Mouse (Mus musculus) T-helper 2 cell (primary cell): Measurements from ENCODE around the gene Nsun2.
"Not testable (repeated sequence)": the region's sequence is repeated elsewhere in the genome, so short reads cannot be mapped to it uniquely, and the experiment has no call there.

ENCODE experiments used
- in situ Hi-C: fragments of 300-600 bp; cut with MboI, MseI; formaldehyde crosslinking; loops from one replicate; pipeline ENCODE4 v1.15.1; 2025; ENCODE audit warnings: high pct_unique_total_duplicates

Gene Nsun2

GRCm38 (mm10) chr13:69587849-69588248, 54.3 kb downstream of the Nsun2 start:
- in situ Hi-C loops = loop anchor here (5.0 kb wide), 1 partner anchor 36 kb away; no protein-coding TSS in a partner anchor

DNA sequence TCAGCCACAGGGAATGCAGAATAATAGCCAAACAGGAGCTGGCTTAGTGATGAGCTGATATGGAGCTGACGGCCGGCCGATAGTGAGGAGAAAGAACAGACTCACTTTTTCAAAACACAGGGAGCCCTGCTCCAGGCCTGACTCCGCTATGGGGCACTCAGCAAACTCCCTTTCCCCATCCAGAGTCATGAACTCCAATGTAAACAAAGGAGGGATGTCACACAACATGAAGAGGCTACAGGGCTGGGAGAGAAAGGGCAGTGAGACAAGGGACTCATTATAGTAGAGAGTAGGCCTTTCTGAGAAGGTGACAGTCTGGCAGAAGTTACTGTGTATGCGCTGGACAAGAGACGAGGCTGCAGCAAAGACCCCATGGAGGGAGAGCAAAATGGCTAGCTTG, 54.7 kb downstream of the Nsun2 start:
- in situ Hi-C loops = loop anchor here (5.0 kb wide), 1 partner anchor 36 kb away; no protein-coding TSS in a partner anchor

GRCm38 (mm10) chr13:69591338-69591737, 57.8 kb downstream of the Nsun2 start:
- in situ Hi-C loops = no loop called here

DNA sequence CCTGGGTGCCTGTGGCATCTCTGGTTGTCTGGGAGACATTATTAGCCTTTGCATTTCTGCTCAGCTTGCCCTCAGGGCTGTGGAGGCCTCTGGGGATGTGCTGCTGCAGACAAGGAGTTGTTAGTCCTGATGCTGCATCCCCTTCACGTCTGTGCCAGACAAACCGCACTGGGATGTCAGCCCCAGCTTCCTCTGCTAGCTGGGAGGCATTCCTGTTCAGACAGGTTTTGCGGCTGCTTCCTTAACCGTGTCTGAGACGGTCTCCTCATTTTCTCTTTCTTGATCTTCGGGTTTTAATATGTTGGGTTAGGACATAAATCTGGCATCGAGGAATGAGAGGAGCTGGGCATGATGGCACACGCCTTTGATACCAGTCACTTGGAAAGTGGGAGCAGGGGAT, 58.7 kb downstream of the Nsun2 start:
- in situ Hi-C loops = no loop called here

DNA sequence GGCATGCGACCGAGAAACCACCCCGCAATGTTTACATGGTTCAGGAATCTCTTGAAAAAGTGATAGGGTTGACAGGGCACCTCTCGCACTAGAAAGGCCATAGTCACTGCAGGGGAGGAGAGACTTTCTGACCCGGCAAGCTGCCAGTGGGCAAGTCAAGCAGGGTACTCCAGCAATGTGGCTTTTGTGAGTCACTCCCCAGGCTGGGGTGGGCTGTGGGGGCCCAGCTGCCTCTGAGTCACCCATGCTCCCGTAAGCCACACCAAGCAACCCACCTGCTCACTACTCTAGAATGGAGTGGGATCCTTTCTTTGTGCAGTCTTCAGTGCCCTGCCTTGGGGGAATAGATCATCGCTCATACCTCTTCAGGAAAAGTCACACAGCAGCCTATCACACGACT, 59.9 kb downstream of the Nsun2 start:
- in situ Hi-C loops = no loop called here

DNA sequence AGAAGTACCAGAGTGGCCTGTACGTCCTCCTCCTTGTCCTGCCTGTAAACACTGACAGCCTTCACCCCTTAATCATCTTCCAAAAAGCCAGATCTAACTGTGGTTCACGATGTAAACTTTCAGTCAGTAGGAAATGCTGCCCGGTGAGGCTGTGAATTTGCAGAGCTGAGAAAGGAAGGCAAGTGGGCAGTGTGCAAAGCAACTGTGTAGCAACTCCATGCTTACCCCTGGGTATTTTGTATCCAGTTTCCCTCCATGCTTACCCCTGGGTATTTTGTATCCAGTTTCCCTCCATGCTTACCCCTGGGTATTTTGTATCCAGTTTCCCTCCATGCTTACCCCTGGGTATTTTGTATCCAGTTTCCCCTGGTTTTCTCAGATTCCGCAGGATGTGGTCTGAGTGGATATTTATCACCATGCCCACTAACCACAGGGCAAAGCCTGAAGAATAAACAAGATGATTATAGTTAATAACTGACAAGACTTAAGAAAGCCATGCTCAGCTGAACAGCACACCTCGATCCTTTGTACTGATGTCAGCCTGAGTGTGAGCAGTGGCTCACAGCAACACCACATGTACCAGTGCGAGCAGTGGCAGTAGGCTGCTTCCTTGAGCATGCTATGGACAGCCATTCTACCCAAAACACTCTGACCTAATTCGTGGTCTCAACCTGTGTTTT, 61.2 kb downstream of the Nsun2 start:
- in situ Hi-C loops = no loop called here

DNA sequence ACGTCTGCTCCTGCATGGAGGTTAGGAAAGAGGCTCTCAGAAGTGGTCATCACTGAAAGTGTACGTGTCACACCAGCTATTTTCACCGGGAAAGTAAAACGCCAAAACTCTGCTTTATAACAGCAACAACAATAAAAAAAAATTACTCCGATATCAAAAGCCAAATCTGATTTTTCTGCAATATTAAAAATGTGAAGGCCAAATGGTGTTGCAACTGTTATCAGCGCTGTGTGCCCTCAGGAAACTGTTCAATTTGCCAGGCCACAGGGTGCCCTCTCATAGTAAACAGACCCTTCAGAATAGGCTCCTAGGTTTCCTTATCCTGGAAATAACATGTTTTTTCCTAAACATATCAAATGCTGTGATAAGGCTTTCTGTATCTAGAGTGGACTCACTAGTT, 62.4 kb downstream of the Nsun2 start:
- in situ Hi-C loops = no loop called here

DNA sequence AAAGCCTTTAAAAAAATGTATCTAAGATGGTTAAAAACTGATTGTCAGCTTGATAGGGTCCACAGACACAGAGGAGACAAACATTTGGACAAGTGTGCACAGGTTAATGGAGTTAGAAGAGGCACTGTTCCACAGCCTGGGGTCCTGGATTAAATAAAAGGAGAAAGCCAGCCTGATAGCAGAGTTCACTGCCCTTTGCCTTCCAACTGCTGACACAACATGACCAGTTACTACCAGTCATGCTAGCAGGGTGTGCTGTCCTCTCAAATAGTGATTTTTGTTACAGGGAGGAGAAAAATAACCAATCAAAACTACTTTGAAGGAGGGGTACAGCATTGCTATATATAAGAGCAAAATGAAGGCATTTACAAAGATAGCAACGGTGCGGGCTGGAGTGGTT, 63.0 kb downstream of the Nsun2 start:
- in situ Hi-C loops = no loop called here

- in situ Hi-C loops = no loop called here
Observed at GRCm38 (mm10) chr13:69598867-69599266, 65.3 kb downstream of the Nsun2 start.

- in situ Hi-C loops = not testable (repeated sequence)
Observed at GRCm38 (mm10) chr13:69600863-69601262, 67.3 kb downstream of the Nsun2 start.

DNA sequence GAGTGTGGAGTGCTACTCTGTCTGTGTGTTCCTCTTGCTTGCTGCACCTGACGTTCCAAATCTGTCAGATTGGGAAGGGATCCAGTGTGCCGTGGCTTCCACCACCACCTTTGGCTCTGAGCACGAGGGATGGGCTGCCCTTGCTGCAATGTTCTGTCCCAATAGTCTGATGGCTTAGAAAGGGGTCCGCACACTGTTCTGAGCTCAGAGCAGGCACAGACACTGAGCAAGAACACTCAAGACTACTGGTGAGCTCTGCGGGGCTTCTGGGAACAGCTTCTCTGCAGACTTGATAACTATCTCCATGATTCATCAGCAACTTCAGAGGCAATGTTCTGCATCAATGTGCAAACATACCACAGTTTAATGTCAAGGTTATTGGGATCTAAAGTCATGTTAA, 67.8 kb downstream of the Nsun2 start:
- in situ Hi-C loops = no loop called here

DNA sequence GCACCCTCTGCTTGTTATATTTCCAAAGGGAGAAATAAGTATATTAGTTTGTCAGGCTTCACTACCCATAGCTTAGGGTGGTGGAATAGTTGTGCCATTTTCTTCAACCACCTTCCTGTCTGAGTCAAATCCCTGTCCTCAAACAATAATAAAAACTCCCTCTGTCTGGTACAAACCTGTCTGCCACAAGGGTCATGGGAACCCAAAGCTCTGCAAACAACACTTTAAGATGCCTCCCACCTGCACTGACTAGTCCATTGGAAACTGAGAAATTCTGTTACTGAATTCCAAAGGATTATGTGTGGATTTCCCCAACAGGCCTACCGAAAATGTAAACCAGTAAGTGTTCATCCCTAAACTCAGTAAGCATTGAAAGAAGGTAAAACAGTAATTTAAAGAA, 71.1 kb downstream of the Nsun2 start:
- in situ Hi-C loops = no loop called here

DNA sequence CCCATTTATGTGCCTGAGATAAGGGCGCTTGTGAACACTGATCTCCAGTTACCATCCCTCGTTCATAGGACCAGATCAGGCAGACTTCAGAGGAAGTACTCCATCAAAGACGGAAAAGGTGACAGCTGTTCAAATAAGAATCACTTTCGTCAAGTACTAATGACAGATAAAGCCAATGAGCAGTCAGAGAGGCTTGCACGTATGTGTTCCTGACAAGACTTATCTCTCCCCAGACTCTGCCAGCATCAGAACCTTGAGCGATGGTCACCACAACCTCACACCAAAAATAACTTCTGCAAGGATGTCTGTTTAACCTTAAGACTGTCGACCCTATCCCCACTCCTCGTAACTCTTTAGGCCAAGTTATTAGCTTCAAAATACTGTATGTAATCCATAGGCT, 75.2 kb downstream of the Nsun2 start:
- in situ Hi-C loops = no loop called here

GRCm38 (mm10) chr13:69610751-69611397, 77.3 kb downstream of the Nsun2 start:
- in situ Hi-C loops = loop anchor here (5.0 to 10.0 kb wide), 2 partner anchors 74 to 1036 kb away; no protein-coding TSS in a partner anchor

GRCm38 (mm10) chr13:69611398-69612174, 78.0 kb downstream of the Nsun2 start, which contains the start of gene Srd5a1:
Gene Srd5a1 (minus strand): TSS chr13:69611442.
- in situ Hi-C loops = loop anchor here (5.0 to 10.0 kb wide), 2 partner anchors 74 to 1037 kb away; no protein-coding TSS in a partner anchor

DNA sequence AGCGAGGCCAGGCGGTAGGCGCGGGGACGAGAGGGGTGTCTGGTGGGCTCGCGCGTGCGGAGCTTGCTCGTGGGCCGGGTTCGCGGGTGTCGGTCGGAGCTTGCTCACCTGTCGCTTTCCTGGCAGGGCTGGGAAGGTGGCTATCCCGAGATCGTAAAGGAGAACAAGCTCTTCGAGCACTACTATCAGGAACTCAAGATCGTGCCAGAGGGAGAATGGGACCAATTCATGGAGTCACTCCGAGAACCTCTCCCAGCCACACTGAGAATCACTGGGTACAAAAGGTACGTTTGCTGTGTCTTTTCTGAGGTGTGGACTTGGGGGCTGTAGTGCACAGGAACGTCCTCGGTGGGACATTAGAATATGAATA, 78.6 kb downstream of the Nsun2 start:
- in situ Hi-C loops = loop anchor here (5.0 to 10.0 kb wide), 2 partner anchors 75 to 1037 kb away; no protein-coding TSS in a partner anchor

DNA sequence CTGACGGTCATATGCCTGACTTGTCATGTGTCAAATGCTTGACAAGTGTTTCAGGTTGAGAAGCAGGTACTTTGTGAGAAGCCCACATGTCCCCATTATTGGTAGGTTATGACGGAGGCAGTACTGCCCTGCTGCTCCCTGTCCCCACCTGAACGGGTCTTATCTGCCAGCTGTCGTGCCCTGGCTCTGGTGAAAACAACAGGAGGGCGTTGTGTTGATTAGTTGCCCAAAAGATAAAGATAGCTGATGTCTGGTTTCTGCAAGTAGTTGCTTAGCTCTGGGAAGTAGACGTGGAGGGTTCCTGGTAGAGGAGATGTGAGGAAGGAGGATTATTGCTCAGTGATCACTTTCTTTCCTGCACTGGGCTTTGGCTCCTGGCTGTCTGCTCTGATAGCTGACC, 83.2 kb downstream of the Nsun2 start:
- in situ Hi-C loops = loop anchor here (10.0 kb wide), 1 partner anchor 1042 kb away; no protein-coding TSS in a partner anchor

GRCm38 (mm10) chr13:69623843-69624242, 90.3 kb downstream of the Nsun2 start:
- in situ Hi-C loops = no loop called here

DNA sequence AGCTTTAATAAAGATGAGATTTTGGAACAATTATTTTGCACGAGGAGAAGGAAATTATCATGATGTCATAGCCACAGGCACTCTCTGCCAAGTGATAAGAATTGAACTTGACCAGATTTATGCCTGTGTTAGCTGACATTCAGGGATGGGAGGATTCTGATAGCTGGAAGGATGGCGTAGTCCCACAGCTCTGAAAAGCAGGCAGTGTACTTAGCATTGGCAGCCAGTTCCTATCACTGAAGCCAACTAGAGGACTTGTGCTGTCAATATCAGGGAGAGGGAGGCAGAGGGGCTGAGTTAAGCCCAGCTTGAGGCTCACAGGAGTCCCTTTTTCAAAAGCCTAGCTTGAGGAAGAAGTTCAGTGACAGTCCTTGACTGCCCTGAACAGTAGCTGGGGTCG, 91.0 kb downstream of the Nsun2 start:
- in situ Hi-C loops = no loop called here

- in situ Hi-C loops = no loop called here
Observed at GRCm38 (mm10) chr13:69627941-69628340, 94.4 kb downstream of the Nsun2 start.

DNA sequence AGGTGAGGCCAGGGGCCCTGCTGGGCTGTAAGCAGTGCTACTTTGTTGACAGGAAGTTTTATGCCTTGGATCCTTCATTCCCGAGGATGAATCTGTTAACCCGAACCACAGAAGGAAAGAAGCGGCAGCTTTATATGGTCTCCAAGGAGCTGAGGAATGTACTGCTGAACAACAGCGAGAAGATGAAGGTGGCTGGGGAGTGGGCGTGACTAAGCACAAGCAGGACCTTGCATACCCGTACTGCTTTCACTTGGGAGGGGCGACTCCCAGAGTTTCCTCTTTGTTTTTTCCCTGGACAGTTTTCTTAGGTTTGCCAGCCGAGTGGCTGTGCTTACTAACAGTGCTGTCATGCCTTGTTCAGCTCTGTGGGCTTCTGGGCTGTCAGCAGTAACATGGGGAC, 97.0 kb downstream of the Nsun2 start:
- in situ Hi-C loops = loop anchor here (10.0 kb wide), 1 partner anchor 126 kb away; no protein-coding TSS in a partner anchor

DNA sequence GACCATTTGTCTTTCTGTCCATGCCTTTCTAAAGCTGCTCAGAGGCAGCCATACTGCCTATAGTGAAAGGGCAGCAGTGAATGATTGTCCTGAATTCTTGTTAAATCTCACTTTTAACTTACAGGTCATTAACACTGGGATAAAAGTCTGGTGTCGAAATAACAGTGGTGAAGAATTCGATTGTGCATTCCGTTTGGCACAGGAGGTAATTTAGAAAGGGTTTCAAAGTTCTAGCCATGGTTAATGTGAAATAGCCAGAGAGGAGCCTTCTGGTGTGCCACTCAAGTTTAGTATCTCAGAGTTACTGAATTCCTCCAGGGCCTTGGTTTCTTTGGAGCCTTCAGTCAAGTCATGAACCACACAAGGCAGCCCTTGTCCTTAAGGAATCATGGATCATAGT, 97.6 kb downstream of the Nsun2 start:
- in situ Hi-C loops = loop anchor here (10.0 kb wide), 1 partner anchor 126 kb away; no protein-coding TSS in a partner anchor
